Mouse (Mus musculus) ovary, adult 2 months (tissue): ENCODE results near the gene Olfr186. TPM values are rescaled to one million over a fixed set of nuclear protein-coding genes. Genes with fewer than 3 reads are reported as not detected.

Source experiments
- polyA plus RNA-seq: library from polyadenylated mRNA; depleted of rRNA; stranded (reverse); fragments of >200 nt; gene quantifications from 2 replicates; pipeline ENCODE4 v1.2.3, GENCODE M21; 2012; rRNA removed

Gene Olfr186
- polyA plus RNA-seq, result not detected in 2 replicates

DNA sequence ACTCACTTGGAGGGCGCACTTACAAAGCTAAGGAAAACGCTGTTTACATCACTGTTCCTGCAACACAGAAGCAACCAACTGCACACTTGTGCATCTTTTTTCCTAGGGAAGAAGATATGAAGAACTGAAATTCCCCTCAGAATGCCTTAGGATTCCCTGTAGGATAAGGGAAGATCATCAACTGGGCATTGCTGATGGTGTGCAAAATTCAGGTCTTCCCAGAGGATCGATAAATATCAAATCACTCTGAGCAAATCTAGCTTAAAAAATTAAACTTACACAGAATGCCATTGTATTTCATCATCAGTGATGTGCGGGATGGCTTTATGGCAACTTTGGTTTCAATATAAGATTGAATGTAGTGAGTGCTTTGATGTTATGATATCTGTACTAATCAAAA is at the start of gene Olfr186:
Gene Olfr186, minus strand, starts transcription at position 101 of the 400 bp plus-strand sequence.

GRCm38 (mm10) chr16:59077905-59078304 is 47.8 kb upstream of the Olfr186 start, which contains the start of gene Olfr190:
Olfr190 (minus strand) TSS chr16:59078005.

DNA sequence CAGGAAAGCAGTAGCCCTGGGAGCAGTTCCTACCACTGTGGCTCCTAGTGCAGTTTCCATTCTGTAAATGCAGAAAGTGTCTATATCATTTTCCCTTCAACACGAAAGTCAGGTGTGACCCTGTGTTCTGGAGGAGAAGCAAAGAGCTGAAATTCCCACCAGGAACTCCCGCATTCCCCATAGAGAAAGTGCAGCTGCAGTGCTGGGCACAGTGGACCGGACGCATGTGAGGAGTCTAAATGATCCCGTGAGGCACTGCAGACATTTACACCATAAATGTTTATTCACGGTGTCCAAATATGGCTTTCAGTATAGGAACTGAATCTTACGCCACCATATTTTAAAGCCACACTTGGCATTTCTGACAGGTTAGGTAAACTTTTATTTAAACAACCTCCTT is 9.6 kb upstream of the Olfr186 start, which contains the start of gene Olfr187:
Gene Olfr187, minus strand, starts transcription at position 58 of the 400 bp plus-strand sequence.

DNA sequence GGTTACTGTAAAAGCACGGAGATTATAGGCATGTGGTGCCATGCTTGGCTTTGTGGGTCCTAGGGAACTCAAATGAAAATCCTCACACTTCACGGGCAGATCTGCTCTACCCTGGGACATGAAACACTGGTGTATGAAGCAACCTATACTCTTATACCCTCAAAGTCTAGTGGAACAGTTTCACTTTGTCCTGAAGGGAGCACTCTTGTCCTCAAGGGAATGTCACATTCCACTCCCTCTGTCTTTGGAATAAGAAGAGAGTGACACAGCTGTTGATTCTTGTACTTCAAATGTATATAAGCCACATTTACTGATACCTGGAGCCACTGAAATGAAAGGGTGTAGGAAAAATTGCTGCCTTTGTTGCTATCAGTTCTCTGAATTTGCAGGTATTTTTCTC is 35.0 kb downstream of the Olfr186 start, which contains the start of gene Olfr183:
Gene Olfr183, plus strand, starts transcription at position 301 of the 400 bp plus-strand sequence.

Other genes with a start within 250 kb of the Olfr186 start
- not detected in 2 replicates for gene Olfr173, start 230.0 kb downstream of the Olfr186 start, polyA plus RNA-seq
- not detected in 2 replicates for gene Olfr175-ps1, start 203.5 kb downstream of the Olfr186 start, polyA plus RNA-seq
- gene Olfr177, start 155.5 kb downstream of the Olfr186 start, polyA plus RNA-seq, result not detected in 2 replicates
- gene Olfr178, start 138.2 kb downstream of the Olfr186 start, polyA plus RNA-seq, result not detected in 2 replicates
- not detected in 2 replicates for gene Olfr181, start 101.5 kb downstream of the Olfr186 start, polyA plus RNA-seq
- not detected in 2 replicates for gene Olfr180, start 100.9 kb downstream of the Olfr186 start, polyA plus RNA-seq
- gene Olfr183, start 34.9 kb downstream of the Olfr186 start, polyA plus RNA-seq, result not detected in 2 replicates
- gene Olfr187, start 9.5 kb upstream of the Olfr186 start, polyA plus RNA-seq, result not detected in 2 replicates
- not detected in 2 replicates for gene Olfr190, start 47.7 kb upstream of the Olfr186 start, polyA plus RNA-seq
- gene Olfr191, start 59.5 kb upstream of the Olfr186 start, polyA plus RNA-seq, result not detected in 2 replicates
- gene Olfr193, start 81.6 kb upstream of the Olfr186 start, polyA plus RNA-seq, result not detected in 2 replicates
- not detected in 2 replicates for gene Olfr194, start 90.8 kb upstream of the Olfr186 start, polyA plus RNA-seq
- not detected in 2 replicates for gene Olfr195, start 116.8 kb upstream of the Olfr186 start, polyA plus RNA-seq
- not detected in 2 replicates for gene Olfr196, start 140.2 kb upstream of the Olfr186 start, polyA plus RNA-seq
- gene Olfr198, start 173.2 kb upstream of the Olfr186 start, polyA plus RNA-seq, result not detected in 2 replicates
- gene Olfr199, start 189.5 kb upstream of the Olfr186 start, polyA plus RNA-seq, result not detected in 2 replicates
- gene Olfr201, start 242.3 kb upstream of the Olfr186 start, polyA plus RNA-seq, result not detected in 2 replicates